Mouse (Mus musculus): Measurements from ENCODE around the gene Spo11. TPM values are rescaled to one million over a fixed set of nuclear protein-coding genes. Genes with fewer than 3 reads are reported as not detected.

Gene Spo11
- polyA plus RNA-seq, 1 experiment from 2014 or later = 1.2 TPM

DNA sequence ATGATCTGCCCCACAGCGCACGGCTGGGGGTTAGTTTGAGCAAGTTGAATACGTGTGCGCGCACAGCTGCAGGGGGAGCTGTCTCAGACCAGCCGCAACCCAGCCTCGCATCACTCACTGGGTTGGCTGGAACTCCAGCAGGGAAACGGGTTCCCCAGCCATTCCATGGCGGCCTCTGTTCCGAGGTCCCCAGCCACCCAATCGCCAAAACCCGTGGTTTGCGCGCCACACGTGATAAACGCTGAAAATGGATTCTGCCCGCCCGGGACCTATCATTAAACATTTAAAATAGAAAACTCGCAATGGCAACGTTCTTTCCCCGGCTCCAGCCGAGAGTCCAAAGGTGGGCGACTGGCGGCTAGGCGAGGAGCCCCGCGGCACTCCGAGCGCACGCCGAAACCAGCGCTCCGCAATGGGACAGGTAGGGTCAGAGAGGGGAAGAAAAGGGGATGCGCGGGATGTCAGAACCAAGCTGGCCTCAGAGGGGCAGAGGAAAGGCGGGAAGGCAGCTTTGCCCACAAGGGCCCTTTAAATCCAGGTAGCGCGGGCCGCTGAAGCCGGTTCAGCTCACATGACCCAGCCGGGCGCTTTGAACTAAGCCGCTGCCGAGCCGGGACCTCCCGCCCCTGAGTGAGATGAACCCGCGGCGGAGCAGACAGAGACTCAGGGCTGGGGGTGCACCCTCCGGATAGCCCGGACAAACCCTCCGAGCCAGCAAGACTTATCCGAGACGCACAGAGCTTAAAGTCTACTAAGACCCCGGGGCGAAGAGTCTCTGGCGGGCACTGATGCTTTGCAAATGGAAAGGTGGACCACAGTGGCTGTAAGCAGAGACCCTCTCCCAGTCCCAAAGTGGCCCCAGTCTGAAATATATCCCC is 38.5 kb upstream of the Spo11 start:
- H3K4me1 ChIP-seq = peaks cover 57% of the 10 kb centered on the region
- peak overlapping the region; percentile 96 for H3K4me2 ChIP-seq (replicated peaks)
- H3K4me3 ChIP-seq = peak overlapping the region; percentile 57
- no peaks in the 10 kb centered on the region for H3K36me3 ChIP-seq
- ATAC-seq (ENCODE audit: insufficient number of reproducible peaks, insufficient read depth, low FRiP score, low TSS enrichment) = no peak; the same call in 1 of the 2 replicates
- peak overlapping the region; percentile 89 for H3K27ac ChIP-seq
- peak overlapping the region; percentile 78 for H3K9ac ChIP-seq
- WGBS = under 1% methylated on average over 57 of the region's 57 CpGs
- H3K9me3 ChIP-seq = no peaks in the 10 kb centered on the region
- peaks cover 49% of the 10 kb centered on the region for H3K27me3 ChIP-seq

DNA sequence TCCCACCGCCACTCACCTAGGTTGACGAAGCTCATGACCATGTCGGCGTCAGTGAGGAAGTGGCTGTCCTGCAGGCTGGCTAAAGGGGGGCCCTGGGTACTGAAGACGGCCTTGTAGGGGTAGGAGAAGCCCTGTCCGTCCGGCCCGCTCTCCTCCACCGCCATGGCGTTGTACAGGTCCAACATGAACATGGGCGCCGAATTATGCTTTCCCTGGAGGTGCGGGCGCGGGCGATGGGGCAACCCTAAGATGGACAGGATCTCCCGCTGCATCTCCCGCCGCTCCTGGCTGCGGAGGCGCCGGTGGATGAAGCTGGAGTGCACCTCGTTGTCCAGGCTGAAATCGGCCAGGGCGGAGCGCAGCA is 37.9 kb upstream of the Spo11 start:
- peak overlapping the region; percentile 96 for H3K4me2 ChIP-seq (replicated peaks)
- H3K27me3 ChIP-seq = peaks cover 53% of the 10 kb centered on the region
- no peaks in the 10 kb centered on the region for H3K36me3 ChIP-seq
- 1% methylated on average over 26 of the region's 26 CpGs for WGBS
- peak overlapping the region; percentile 57 for H3K4me3 ChIP-seq
- no peak for ATAC-seq (ENCODE audit: insufficient number of reproducible peaks, insufficient read depth, low FRiP score, low TSS enrichment)
- H3K9me3 ChIP-seq = no peaks in the 10 kb centered on the region
- peak overlapping the region; percentile 78 for H3K9ac ChIP-seq
- peaks cover 51% of the 10 kb centered on the region for H3K4me1 ChIP-seq
- H3K27ac ChIP-seq = peak overlapping the region; percentile 89

DNA sequence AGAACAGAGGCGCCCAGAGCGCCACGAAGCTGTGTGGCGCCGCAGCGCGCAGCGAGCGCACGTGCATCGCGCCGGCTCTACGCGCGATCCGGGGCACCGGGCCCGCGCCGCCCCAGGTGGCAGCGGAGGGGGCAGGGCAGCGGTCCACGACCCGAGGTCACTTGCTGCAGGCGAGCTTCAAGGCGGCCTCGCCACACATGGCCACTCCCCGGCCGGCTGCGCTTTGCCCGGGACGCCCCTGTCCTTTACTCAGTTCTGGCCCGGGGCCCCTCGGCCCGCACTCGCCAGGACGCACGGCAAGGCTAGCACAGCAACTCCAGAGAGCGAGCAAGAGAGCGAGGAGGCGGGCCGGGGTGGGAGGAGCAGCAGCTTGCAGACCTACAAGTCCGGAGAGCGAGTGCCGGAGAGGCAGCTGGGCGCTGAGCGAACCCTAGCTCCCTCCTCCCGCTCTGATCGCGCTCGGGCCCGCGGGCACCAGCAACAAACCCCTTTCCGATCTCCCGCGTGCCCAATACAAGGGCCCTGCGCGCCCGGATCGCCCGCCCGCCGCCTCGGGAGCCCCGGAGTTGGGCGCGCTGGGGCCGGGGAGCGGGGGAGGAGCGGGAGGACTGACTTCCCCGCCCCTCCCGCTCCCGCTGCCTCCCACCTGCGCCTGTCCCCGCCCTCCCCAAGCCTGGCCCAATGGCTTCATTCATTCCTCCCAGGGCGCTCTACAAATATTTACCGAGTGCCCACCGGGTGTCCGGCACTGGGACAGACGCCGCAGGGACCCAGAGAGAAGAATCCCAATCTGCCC is 37.3 kb upstream of the Spo11 start, which contains the start of gene Bmp7:
Gene Bmp7 (minus strand): TSS at position 319 of the 796 bp plus-strand sequence.
- H3K4me2 ChIP-seq (replicated peaks) = peak within 1 kb of the TSS; percentile 96
- H3K4me3 ChIP-seq = peak within 1 kb of the TSS; percentile 57
- H3K36me3 ChIP-seq = no peaks in the 10 kb centered on the region
- H3K27me3 ChIP-seq = peaks cover 55% of the 10 kb centered on the region
- H3K27ac ChIP-seq = peak within 1 kb of the TSS; percentile 89
- H3K9ac ChIP-seq = peak within 1 kb of the TSS; percentile 78
- ATAC-seq (ENCODE audit: insufficient number of reproducible peaks, insufficient read depth, low FRiP score, low TSS enrichment) = peak; percentile 63
- no peaks in the 10 kb centered on the region for H3K9me3 ChIP-seq
- under 1% methylated on average over 82 of the region's 82 CpGs for WGBS
- peaks cover 45% of the 10 kb centered on the region for H3K4me1 ChIP-seq

DNA sequence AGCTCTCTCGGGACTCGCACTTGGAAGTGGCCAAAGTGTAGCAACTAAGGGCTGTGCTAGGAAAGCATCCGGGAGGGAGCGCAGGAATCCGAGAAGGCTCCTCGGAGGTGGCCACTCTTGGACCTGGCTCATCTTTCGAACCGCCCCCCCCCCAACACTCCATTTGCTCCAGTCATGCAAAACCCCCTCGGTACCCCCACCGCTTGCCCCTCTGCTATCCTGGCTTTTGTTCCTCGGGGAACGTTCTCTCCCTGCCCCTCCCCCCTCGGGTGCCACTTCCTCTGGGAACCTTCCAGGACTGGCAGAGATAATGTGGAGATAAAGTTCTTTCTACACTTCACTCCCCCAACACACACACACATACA is 36.7 kb upstream of the Spo11 start:
- peaks cover 53% of the 10 kb centered on the region for H3K27me3 ChIP-seq
- no peak for ATAC-seq (ENCODE audit: insufficient number of reproducible peaks, insufficient read depth, low FRiP score, low TSS enrichment)
- WGBS = under 1% methylated on average over 12 of the region's 13 CpGs
- peak overlapping the region; percentile 96 for H3K4me2 ChIP-seq (replicated peaks)
- no peaks in the 10 kb centered on the region for H3K36me3 ChIP-seq
- H3K4me3 ChIP-seq = peak overlapping the region; percentile 57
- peaks cover 39% of the 10 kb centered on the region for H3K4me1 ChIP-seq
- no peak overlapping the region for H3K27ac ChIP-seq
- peak overlapping the region; percentile 78 for H3K9ac ChIP-seq
- H3K9me3 ChIP-seq = no peaks in the 10 kb centered on the region

DNA sequence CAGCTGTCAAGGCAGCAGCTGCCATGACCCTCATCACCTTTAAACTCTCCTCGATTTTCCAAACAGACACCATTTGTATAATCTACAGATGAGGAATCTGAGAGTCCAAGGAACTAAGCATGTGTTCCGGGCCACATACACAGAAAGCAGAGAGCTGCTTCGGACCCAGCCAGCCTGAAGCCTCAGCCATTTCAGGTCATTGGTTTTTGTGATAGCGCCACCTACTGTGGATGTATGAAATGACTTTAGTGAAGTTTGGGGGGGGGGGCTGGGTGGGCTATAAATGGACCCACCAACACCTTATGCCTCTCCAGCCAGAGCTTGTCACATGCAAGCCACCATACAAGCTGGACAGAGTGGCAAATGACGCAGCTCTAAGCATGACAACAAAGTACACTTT is 28.4 kb upstream of the Spo11 start:
- no peaks in the 10 kb centered on the region for H3K36me3 ChIP-seq
- no peak overlapping the region for H3K9ac ChIP-seq
- H3K4me1 ChIP-seq = peaks cover 12% of the 10 kb centered on the region
- H3K27ac ChIP-seq = no peak overlapping the region
- ATAC-seq (ENCODE audit: insufficient number of reproducible peaks, insufficient read depth, low FRiP score, low TSS enrichment) = no peak
- H3K4me2 ChIP-seq (replicated peaks) = no peak overlapping the region
- no peaks in the 10 kb centered on the region for H3K9me3 ChIP-seq
- WGBS = 50% methylated on average over 5 of the region's 5 CpGs
- H3K27me3 ChIP-seq = 0 out of 2 replicates have a peak, but pooled peaks cover 8% of the 10 kb centered on the region
- no peak overlapping the region for H3K4me3 ChIP-seq

DNA sequence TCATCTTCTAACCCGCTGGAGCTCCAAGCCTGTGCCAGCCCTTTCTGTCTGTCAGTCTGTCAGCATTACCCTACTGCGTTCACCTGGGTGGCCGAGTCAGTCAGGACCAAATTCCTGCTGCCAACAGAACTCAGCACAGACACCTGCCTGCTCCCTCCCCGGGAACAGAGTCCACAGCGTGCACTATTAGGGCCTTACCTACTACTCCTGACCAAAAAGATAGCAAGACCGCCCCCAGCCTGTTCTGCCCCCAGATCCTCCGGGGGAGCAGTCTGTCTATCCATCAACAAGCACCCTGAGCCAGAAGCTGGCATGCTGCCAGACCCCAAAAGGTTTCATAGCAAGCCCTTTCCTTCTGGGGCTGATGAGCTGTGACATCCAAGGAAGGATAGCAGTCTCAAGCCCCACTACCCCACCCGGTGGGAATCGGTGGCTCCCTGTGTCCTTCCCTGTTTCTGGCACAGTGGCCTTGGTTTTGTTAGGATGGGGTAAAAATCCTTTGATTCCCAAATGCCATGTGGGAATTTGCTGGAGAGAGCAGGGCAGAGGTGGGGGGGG is 27.3 kb upstream of the Spo11 start:
- no peak overlapping the region for H3K4me2 ChIP-seq (replicated peaks)
- no peaks in the 10 kb centered on the region for H3K27me3 ChIP-seq
- no peaks in the 10 kb centered on the region for H3K36me3 ChIP-seq
- no peak overlapping the region for H3K4me3 ChIP-seq
- ATAC-seq (ENCODE audit: insufficient number of reproducible peaks, insufficient read depth, low FRiP score, low TSS enrichment) = no peak
- no peaks in the 10 kb centered on the region for H3K9me3 ChIP-seq
- WGBS = 60% methylated on average over 9 of the region's 9 CpGs
- no peak overlapping the region for H3K9ac ChIP-seq
- H3K27ac ChIP-seq = peak overlapping the region; percentile 51; the same call in 1 of the 2 replicates
- H3K4me1 ChIP-seq = peaks cover 12% of the 10 kb centered on the region

DNA sequence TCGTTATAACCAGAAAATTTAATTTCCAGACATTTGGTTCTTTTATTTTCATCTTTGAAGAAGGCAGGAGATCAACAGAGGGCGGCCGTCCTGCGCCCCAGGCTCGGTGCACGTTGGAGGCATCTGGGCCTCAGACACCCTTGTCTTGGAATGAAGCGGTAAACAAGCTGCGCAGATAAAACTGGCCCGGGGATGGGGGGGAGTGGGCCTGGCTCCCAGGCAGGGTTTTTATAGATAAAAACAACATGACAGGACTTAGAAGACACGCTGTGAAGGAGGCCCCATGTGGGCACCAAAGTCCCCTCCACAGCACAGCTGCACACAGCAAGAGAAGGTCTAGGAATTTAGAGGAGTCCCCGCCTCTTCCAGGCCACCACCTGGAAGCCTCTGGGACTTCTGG is 26.8 kb upstream of the Spo11 start:
- Histone ChIP-seq H3K27me3 (no peaks in the 10 kb centered on the region), H3K4me1 (peaks cover 12% of the 10 kb centered on the region), H3K4me3 (no peak overlapping the region), H3K27ac (no peak overlapping the region), H3K4me2 (replicated peaks) (no peak overlapping the region), H3K9me3 (no peaks in the 10 kb centered on the region), H3K9ac (no peak overlapping the region), H3K36me3 (no peaks in the 10 kb centered on the region)
- ATAC-seq (ENCODE audit: insufficient number of reproducible peaks, insufficient read depth, low FRiP score, low TSS enrichment) = no peak
- WGBS = 24% methylated on average over 11 of the region's 11 CpGs

DNA sequence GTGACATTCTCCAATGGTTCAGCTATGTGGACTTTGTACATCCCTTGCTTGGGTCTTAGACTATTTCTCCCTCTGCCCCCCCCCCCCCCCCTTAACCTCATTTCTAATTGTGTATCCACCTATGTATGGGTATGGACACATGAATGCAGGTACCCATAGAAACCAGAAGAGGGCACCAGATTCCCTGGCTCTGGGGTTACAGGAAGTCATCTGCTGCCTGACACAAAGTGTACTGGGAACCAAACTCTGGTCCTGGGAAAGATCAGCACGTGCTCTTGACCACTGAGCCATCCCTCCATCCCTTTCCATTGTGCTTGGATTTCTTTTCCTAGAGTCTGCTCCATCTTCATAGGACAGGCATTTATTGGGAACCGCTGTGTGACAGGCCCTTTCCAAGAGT is 25.5 kb upstream of the Spo11 start:
- no peak overlapping the region for H3K4me2 ChIP-seq (replicated peaks)
- H3K9ac ChIP-seq = no peak overlapping the region
- no peak overlapping the region for H3K4me3 ChIP-seq
- H3K36me3 ChIP-seq = no peaks in the 10 kb centered on the region
- peaks cover 12% of the 10 kb centered on the region for H3K4me1 ChIP-seq
- ATAC-seq (ENCODE audit: insufficient number of reproducible peaks, insufficient read depth, low FRiP score, low TSS enrichment) = no peak
- peaks cover 6% of the 10 kb centered on the region; the same call in 1 of the 2 replicates for H3K9me3 ChIP-seq
- WGBS = 87% methylated on average over 2 of the region's 2 CpGs
- H3K27ac ChIP-seq = no peak overlapping the region
- H3K27me3 ChIP-seq = no peaks in the 10 kb centered on the region

DNA sequence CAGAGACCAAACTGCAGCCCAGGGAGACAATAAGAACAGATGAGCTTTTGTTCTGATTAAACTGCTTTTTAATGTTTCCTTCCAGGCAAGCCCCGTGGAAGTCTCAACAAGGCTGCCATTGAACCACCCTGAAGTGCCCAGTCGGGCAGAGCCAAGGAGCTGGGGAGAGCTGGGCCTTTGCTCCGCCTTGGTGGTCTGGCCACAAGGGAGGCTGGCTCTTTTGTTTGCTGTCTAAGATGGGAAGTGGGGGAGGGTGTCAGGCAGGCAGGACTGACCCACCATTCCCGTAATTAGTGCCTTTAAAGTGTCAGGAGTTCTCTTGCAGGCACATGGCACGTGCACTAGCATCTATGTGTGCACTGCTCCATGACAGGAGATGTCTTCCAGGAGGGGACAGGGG is 18.9 kb upstream of the Spo11 start:
- Histone ChIP-seq H3K4me1 (peaks cover 15% of the 10 kb centered on the region), H3K4me3 (no peak overlapping the region), H3K9ac (no peak overlapping the region; the same call in 1 of the 2 replicates), H3K4me2 (replicated peaks) (no peak overlapping the region), H3K9me3 (peaks cover 6% of the 10 kb centered on the region; the same call in 1 of the 2 replicates), H3K36me3 (no peaks in the 10 kb centered on the region), H3K27ac (peak overlapping the region; percentile 64), H3K27me3 (no peaks in the 10 kb centered on the region)
- WGBS = 18% methylated on average over 5 of the region's 5 CpGs
- ATAC-seq (ENCODE audit: insufficient number of reproducible peaks, insufficient read depth, low FRiP score, low TSS enrichment) = no peak

DNA sequence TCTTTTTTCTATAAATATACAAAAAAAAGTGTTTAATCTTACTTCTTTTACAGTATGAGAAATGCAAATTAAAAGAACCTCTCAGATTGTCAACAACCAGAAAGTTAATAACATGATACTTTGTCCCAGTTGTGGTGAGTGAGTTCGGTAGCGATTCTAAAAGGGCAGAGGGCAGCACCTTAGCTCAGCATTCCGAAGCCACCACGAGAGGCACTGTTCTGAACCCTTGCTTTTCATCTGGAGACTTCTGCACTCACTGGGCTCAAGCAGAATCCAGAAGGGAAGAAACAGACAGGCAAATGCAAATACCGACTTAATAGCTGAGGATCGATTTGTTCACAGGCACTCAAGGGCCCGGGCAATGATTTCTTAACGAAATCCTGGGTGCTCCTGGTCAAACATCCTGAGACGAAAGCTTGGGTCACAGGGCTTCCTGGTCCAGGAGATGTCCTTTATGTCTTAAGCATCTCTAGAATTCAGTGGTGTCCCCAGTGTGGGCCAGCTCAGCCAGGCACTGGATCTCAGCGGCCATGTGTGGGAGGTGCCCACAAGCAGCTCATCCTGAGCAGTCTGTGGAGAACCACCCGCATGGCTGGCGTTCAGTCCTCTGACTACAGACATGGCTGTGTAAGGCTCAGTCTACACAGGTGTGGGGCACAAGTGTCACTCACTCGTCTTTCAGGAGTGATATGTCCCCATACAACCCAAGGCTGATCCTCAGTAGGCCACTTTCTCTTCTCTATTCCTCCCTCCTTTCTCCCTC is 18.3 kb upstream of the Spo11 start:
- Histone ChIP-seq H3K27ac (no peak overlapping the region), H3K36me3 (no peaks in the 10 kb centered on the region)
- WGBS = 45% methylated on average over 13 of the region's 13 CpGs

DNA sequence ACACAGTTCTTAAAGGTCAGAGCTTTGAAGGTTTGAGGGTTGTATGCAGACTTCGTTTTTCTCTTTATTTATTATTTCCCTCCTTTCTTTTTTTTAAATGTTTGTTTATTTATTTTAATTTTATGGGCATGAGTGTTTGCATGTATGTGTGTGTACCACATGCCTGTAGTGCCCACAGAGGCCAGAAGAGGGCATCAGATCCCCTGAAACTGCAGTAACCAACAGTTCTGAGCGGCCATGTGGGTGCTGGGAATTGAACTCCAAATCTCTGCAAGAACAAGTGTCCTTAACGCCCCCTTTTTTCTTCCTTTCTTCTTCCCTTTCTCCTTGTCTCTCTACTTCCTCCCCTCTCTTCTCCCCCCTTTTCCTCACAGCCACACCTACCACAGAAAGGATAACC is 17.1 kb upstream of the Spo11 start:
- 86% methylated on average over 3 of the region's 3 CpGs for WGBS
- Histone ChIP-seq H3K4me2 (replicated peaks) (no peak overlapping the region), H3K4me3 (no peak overlapping the region), H3K27ac (no peak overlapping the region), H3K9ac (no peak overlapping the region), H3K27me3 (no peaks in the 10 kb centered on the region), H3K4me1 (peaks cover 18% of the 10 kb centered on the region), H3K9me3 (peaks cover 6% of the 10 kb centered on the region; the same call in 1 of the 2 replicates), H3K36me3 (no peaks in the 10 kb centered on the region)
- no peak for ATAC-seq (ENCODE audit: insufficient number of reproducible peaks, insufficient read depth, low FRiP score, low TSS enrichment)

More for the DNA sequence above, 18.3 kb upstream of the Spo11 start:
- Histone ChIP-seq H3K4me2 (replicated peaks) (no peak overlapping the region), H3K9ac (no peak overlapping the region), H3K9me3 (peaks cover 6% of the 10 kb centered on the region; the same call in 1 of the 2 replicates), H3K4me1 (peaks cover 15% of the 10 kb centered on the region), H3K27me3 (no peaks in the 10 kb centered on the region), H3K4me3 (no peak overlapping the region)
- no peak for ATAC-seq (ENCODE audit: insufficient number of reproducible peaks, insufficient read depth, low FRiP score, low TSS enrichment)
